Mouse (Mus musculus) natural killer cell, adult 2 months (primary cell): ENCODE measurements around the gene Gng8.

Source experiments
- DNase-seq, 2 experiments: peaks; one replicate each; pipeline ENCODE4 v3.0.0; 2022; ENCODE audit warnings: low spot score in 2 of 2

Gng8 gene

GRCm38 (mm10) chr7:16876006-16876405 is 15.6 kb upstream of the Gng8 start:
- no peak for DNase-seq

- no peak for DNase-seq
Observed at GRCm38 (mm10) chr7:16876608-16877007, 15.0 kb upstream of the Gng8 start.

- no peak for DNase-seq
Observed at GRCm38 (mm10) chr7:16877717-16878116, 13.9 kb upstream of the Gng8 start.

- DNase-seq: no peak
Observed at GRCm38 (mm10) chr7:16879796-16880547, 11.6 kb upstream of the Gng8 start.

- no peak for DNase-seq
Observed at GRCm38 (mm10) chr7:16880615-16881014, 11.0 kb upstream of the Gng8 start.

- DNase-seq: no peak
Observed at GRCm38 (mm10) chr7:16883162-16883561, 8.4 kb upstream of the Gng8 start.

GRCm38 (mm10) chr7:16884334-16884733 is 7.3 kb upstream of the Gng8 start:
- no peak for DNase-seq

GRCm38 (mm10) chr7:16885271-16885776 is 6.3 kb upstream of the Gng8 start:
- DNase-seq: no peak

- no peak for DNase-seq
Observed at GRCm38 (mm10) chr7:16885905-16886304, 5.7 kb upstream of the Gng8 start.

- DNase-seq: no peak
Observed at GRCm38 (mm10) chr7:16890536-16890935, 1.1 kb upstream of the Gng8 start.

GRCm38 (mm10) chr7:16890944-16891343 is 642 bp upstream of the Gng8 start:
- DNase-seq: no peak

GRCm38 (mm10) chr7:16892352-16892730 is 755 bp downstream of the Gng8 start:
- no peak for DNase-seq

- DNase-seq: no peak
Observed at GRCm38 (mm10) chr7:16893612-16894011, 2.0 kb downstream of the Gng8 start.

GRCm38 (mm10) chr7:16894279-16894678 is 2.7 kb downstream of the Gng8 start:
- DNase-seq: no peak

GRCm38 (mm10) chr7:16895000-16895399 is 3.4 kb downstream of the Gng8 start:
- DNase-seq: peak; percentile 43 to 59

GRCm38 (mm10) chr7:16895511-16895910 is 3.9 kb downstream of the Gng8 start:
- DNase-seq: no peak

- DNase-seq: no peak
Observed at GRCm38 (mm10) chr7:16900526-16900925, 8.9 kb downstream of the Gng8 start.

GRCm38 (mm10) chr7:16903439-16903955 is 11.9 kb downstream of the Gng8 start:
- DNase-seq: no peak

- DNase-seq: no peak
Observed at GRCm38 (mm10) chr7:16904120-16904675, 12.6 kb downstream of the Gng8 start.

GRCm38 (mm10) chr7:16905491-16906021 is 14.0 kb downstream of the Gng8 start:
- no peak for DNase-seq

- no peak for DNase-seq
Observed at GRCm38 (mm10) chr7:16906281-16906680, 14.7 kb downstream of the Gng8 start, which contains the start of gene Ptgir. Ptgir (plus strand) TSS chr7:16906490.

- DNase-seq: no peak
Observed at GRCm38 (mm10) chr7:16906889-16907559, 15.4 kb downstream of the Gng8 start.
